Mouse (Mus musculus): ENCODE results near the gene Ercc6l. TPM values are rescaled to one million over a fixed set of nuclear protein-coding genes. Genes with fewer than 3 reads are reported as not detected.

Gene Ercc6l
- polyA plus RNA-seq (2011; ENCODE audit: insufficient read length, low read depth, missing spikeins): 9.9 and 13.0 TPM in 2 replicates

GRCm38 (mm10) chrX:102156618-102157422, at the start of gene Ercc6l:
TSS of gene Ercc6l (minus strand) at chrX:102157091.
- peak within 1 kb of the TSS; percentile 94 for H3K4me3 ChIP-seq (ENCODE audit: insufficient read depth, low read length)
- H3K4me1 ChIP-seq (ENCODE audit: control insufficient read depth, insufficient read depth, low read length): no peaks in the 10 kb centered on the region
- H3K27ac ChIP-seq (ENCODE audit: insufficient read depth, low read length): peak within 1 kb of the TSS; percentile 83
- TF ChIP-seq CTCF (IDR thresholded peaks at IDR 0.05; ENCODE audit: borderline replicate concordance, insufficient read depth, low read length) (no peak), POLR2A (IDR thresholded peaks at IDR 0.05; ENCODE audit: low read depth, low read length) (peak; percentile 74)

- H3K27ac ChIP-seq (ENCODE audit: insufficient read depth, low read length): no peak overlapping the region
- H3K4me3 ChIP-seq (ENCODE audit: insufficient read depth, low read length): no peak overlapping the region
- TF ChIP-seq POLR2A (IDR thresholded peaks at IDR 0.05; ENCODE audit: low read depth, low read length) (no peak), CTCF (IDR thresholded peaks at IDR 0.05; ENCODE audit: borderline replicate concordance, insufficient read depth, low read length) (no peak)
- no peaks in the 10 kb centered on the region for H3K4me1 ChIP-seq (ENCODE audit: control insufficient read depth, insufficient read depth, low read length)
Observed at GRCm38 (mm10) chrX:102190840-102191239, 33.9 kb upstream of the Ercc6l start.

GRCm38 (mm10) chrX:102189581-102189980, 32.7 kb upstream of the Ercc6l start:
- TF ChIP-seq CTCF (IDR thresholded peaks at IDR 0.05; ENCODE audit: borderline replicate concordance, insufficient read depth, low read length) (no peak), POLR2A (IDR thresholded peaks at IDR 0.05; ENCODE audit: low read depth, low read length) (no peak)
- Histone ChIP-seq H3K27ac (ENCODE audit: insufficient read depth, low read length) (no peak overlapping the region), H3K4me1 (ENCODE audit: control insufficient read depth, insufficient read depth, low read length) (no peaks in the 10 kb centered on the region; the same call in 1 of the 2 replicates), H3K4me3 (ENCODE audit: insufficient read depth, low read length) (no peak overlapping the region)

GRCm38 (mm10) chrX:102188712-102189497, 32.0 kb upstream of the Ercc6l start, which contains the start of gene Rps4x:
TSS of gene Rps4x (minus strand) at chrX:102189394.
- Histone ChIP-seq H3K4me1 (ENCODE audit: control insufficient read depth, insufficient read depth, low read length) (no peaks in the 10 kb centered on the region; the same call in 1 of the 2 replicates), H3K27ac (ENCODE audit: insufficient read depth, low read length) (peak within 1 kb of the TSS; percentile 50), H3K4me3 (ENCODE audit: insufficient read depth, low read length) (peak within 1 kb of the TSS; percentile 85)
- 0 out of 2 replicates have a peak, but pooled peaks have one; percentile 23 for TF ChIP-seq CTCF (IDR thresholded peaks at IDR 0.05; ENCODE audit: borderline replicate concordance, insufficient read depth, low read length)
- peak; percentile 96 for TF ChIP-seq POLR2A (IDR thresholded peaks at IDR 0.05; ENCODE audit: low read depth, low read length)

GRCm38 (mm10) chrX:102187023-102187699, 30.3 kb upstream of the Ercc6l start:
- no peak for TF ChIP-seq POLR2A (IDR thresholded peaks at IDR 0.05; ENCODE audit: low read depth, low read length)
- no peak for TF ChIP-seq CTCF (IDR thresholded peaks at IDR 0.05; ENCODE audit: borderline replicate concordance, insufficient read depth, low read length)
- peak overlapping the region; percentile 85 for H3K4me3 ChIP-seq (ENCODE audit: insufficient read depth, low read length)
- H3K4me1 ChIP-seq (ENCODE audit: control insufficient read depth, insufficient read depth, low read length): no peaks in the 10 kb centered on the region; the same call in 1 of the 2 replicates
- H3K27ac ChIP-seq (ENCODE audit: insufficient read depth, low read length): no peak overlapping the region

GRCm38 (mm10) chrX:102182575-102182974, 25.7 kb upstream of the Ercc6l start:
- no peaks in the 10 kb centered on the region; the same call in 1 of the 2 replicates for H3K4me1 ChIP-seq (ENCODE audit: control insufficient read depth, insufficient read depth, low read length)
- no peak overlapping the region for H3K4me3 ChIP-seq (ENCODE audit: insufficient read depth, low read length)
- no peak overlapping the region for H3K27ac ChIP-seq (ENCODE audit: insufficient read depth, low read length)
- no peak for TF ChIP-seq POLR2A (IDR thresholded peaks at IDR 0.05; ENCODE audit: low read depth, low read length)

- TF ChIP-seq POLR2A (IDR thresholded peaks at IDR 0.05; ENCODE audit: low read depth, low read length) (no peak), CTCF (IDR thresholded peaks at IDR 0.05; ENCODE audit: borderline replicate concordance, insufficient read depth, low read length) (no peak)
- Histone ChIP-seq H3K4me3 (ENCODE audit: insufficient read depth, low read length) (no peak overlapping the region), H3K4me1 (ENCODE audit: control insufficient read depth, insufficient read depth, low read length) (no peaks in the 10 kb centered on the region), H3K27ac (ENCODE audit: insufficient read depth, low read length) (no peak overlapping the region)
Observed at GRCm38 (mm10) chrX:102175538-102176287, 18.8 kb upstream of the Ercc6l start.

- TF ChIP-seq POLR2A (IDR thresholded peaks at IDR 0.05; ENCODE audit: low read depth, low read length) (no peak), CTCF (IDR thresholded peaks at IDR 0.05; ENCODE audit: borderline replicate concordance, insufficient read depth, low read length) (no peak)
Observed at GRCm38 (mm10) chrX:102170900-102171299, 14.0 kb upstream of the Ercc6l start.

GRCm38 (mm10) chrX:102170135-102170534, 13.2 kb upstream of the Ercc6l start:
- no peak for TF ChIP-seq CTCF (IDR thresholded peaks at IDR 0.05; ENCODE audit: borderline replicate concordance, insufficient read depth, low read length)
- TF ChIP-seq POLR2A (IDR thresholded peaks at IDR 0.05; ENCODE audit: low read depth, low read length): no peak
- H3K27ac ChIP-seq (ENCODE audit: insufficient read depth, low read length): no peak overlapping the region
- H3K4me1 ChIP-seq (ENCODE audit: control insufficient read depth, insufficient read depth, low read length): 0 out of 2 replicates have a peak, but pooled peaks cover 4% of the 10 kb centered on the region
- no peak overlapping the region for H3K4me3 ChIP-seq (ENCODE audit: insufficient read depth, low read length)

More at GRCm38 (mm10) chrX:102170900-102171299, 14.0 kb upstream of the Ercc6l start:
- Histone ChIP-seq H3K4me3 (ENCODE audit: insufficient read depth, low read length) (no peak overlapping the region), H3K27ac (ENCODE audit: insufficient read depth, low read length) (no peak overlapping the region), H3K4me1 (ENCODE audit: control insufficient read depth, insufficient read depth, low read length) (0 out of 2 replicates have a peak, but pooled peaks cover 4% of the 10 kb centered on the region)
